Mouse (Mus musculus): ENCODE measurements at regions not wholly inside any gene's neighbourhood (a gene's known extent, or its start where the extent isn't known, plus 50 kb on each side); places are given as distances from the start of the nearest gene placed in this dataset.

DNA sequence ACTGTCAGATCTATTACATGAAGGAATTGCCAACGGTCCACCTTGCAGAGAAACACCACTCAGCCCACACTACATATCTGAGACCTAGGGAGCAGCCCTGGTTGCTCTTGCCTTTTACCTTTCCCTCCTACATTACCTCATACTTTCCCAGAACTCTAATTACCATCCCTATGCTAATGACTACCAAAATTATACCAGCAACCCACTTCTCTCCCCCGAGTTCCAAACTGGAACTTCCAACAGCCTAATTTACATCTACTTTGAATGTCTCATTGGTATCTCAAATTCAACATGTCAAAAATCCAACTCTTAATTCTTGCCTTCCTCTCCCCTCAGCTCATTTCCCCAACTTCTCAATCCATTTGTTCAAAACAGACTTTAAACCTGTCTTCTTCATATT lies 124.9 kb upstream of the C030005K15Rik start:
- no peak for DNase-seq
- Histone ChIP-seq H3K4me1 (replicated peaks; ENCODE audit: control insufficient read depth, insufficient read depth, low read length) (no peaks in the 10 kb centered on the region), H3K4me3 (ENCODE audit: control insufficient read depth, insufficient read depth, low read length) (no peak overlapping the region), H3K36me3 (ENCODE audit: control insufficient read depth, insufficient read depth, low read length) (no peaks in the 10 kb centered on the region), H3K27me3 (ENCODE audit: control insufficient read depth, insufficient read depth, low read length) (no peaks in the 10 kb centered on the region), H3K27ac (ENCODE audit: control insufficient read depth, insufficient read depth, low read length) (no peak overlapping the region)
- 83% methylated on average over 2 of the region's 2 CpGs for WGBS
- TF ChIP-seq CTCF (IDR thresholded peaks at IDR 0.05; ENCODE audit: borderline replicate concordance, control insufficient read depth, extremely low read depth, insufficient read depth, low read length, poor library complexity) (no peak), POLR2A (IDR thresholded peaks at IDR 0.05; ENCODE audit: control insufficient read depth, extremely low read depth, insufficient read depth, low read length, poor library complexity) (no peak)

DNA sequence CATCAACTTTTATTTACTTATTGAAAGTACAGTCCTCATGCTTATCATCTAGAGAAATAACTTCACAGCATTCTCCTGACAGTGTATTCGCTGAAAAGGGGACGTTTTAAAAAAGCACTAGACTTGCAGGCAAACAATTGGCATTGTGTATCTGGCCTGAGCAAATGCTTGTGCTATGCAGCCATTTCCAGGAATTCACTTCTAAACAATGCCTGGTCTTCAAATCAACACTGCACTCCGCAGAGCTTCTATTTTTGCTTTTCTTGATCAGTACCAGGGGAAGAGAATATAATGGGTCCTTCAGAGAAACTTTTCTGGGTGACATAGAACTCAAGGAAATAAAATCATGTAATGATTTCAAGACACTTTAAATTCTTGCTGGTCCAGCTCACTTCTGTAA lies 150.5 kb upstream of the C030005K15Rik start:
- TF ChIP-seq CTCF (IDR thresholded peaks at IDR 0.05; ENCODE audit: borderline replicate concordance, control insufficient read depth, extremely low read depth, insufficient read depth, low read length, poor library complexity) (no peak), POLR2A (IDR thresholded peaks at IDR 0.05; ENCODE audit: control insufficient read depth, extremely low read depth, insufficient read depth, low read length, poor library complexity) (no peak)
- DNase-seq = no peak
- no peaks in the 10 kb centered on the region for H3K27me3 ChIP-seq (ENCODE audit: control insufficient read depth, insufficient read depth, low read length)
- no peaks in the 10 kb centered on the region for H3K4me1 ChIP-seq (replicated peaks; ENCODE audit: control insufficient read depth, insufficient read depth, low read length)
- WGBS = 34% methylated on average over 3 of the region's 3 CpGs
- no peaks in the 10 kb centered on the region for H3K36me3 ChIP-seq (ENCODE audit: control insufficient read depth, insufficient read depth, low read length)
- no peak overlapping the region for H3K4me3 ChIP-seq (ENCODE audit: control insufficient read depth, insufficient read depth, low read length)
- no peak overlapping the region for H3K27ac ChIP-seq (ENCODE audit: control insufficient read depth, insufficient read depth, low read length)

DNA sequence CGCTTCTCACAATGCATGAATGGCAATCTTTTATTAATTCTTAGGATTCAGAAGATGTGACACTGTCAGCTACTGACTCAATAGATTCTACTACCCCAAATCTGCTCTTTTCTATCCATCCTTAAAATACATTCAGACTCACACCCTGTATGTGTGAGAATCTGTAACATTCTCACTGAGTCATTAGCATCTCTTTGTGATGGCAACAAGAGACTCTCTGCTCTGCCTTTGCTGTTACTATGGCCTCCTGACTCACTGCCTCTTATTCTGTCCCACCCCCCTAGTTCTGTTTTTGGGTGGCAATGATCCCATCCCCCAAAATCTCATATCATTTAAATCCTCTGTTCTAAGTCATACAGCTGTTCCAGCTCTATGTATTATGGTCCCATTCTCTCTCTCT lies 159.5 kb upstream of the C030005K15Rik start:
- no peaks in the 10 kb centered on the region for H3K27me3 ChIP-seq (ENCODE audit: control insufficient read depth, insufficient read depth, low read length)
- H3K4me1 ChIP-seq (replicated peaks; ENCODE audit: control insufficient read depth, insufficient read depth, low read length) = no peaks in the 10 kb centered on the region
- 97% methylated on average over 1 of the region's 1 CpGs for WGBS
- no peaks in the 10 kb centered on the region for H3K36me3 ChIP-seq (ENCODE audit: control insufficient read depth, insufficient read depth, low read length)
- H3K4me3 ChIP-seq (ENCODE audit: control insufficient read depth, insufficient read depth, low read length) = no peak overlapping the region
- no peak for TF ChIP-seq CTCF (IDR thresholded peaks at IDR 0.05; ENCODE audit: borderline replicate concordance, control insufficient read depth, extremely low read depth, insufficient read depth, low read length, poor library complexity)
- TF ChIP-seq POLR2A (IDR thresholded peaks at IDR 0.05; ENCODE audit: control insufficient read depth, extremely low read depth, insufficient read depth, low read length, poor library complexity) = no peak
- H3K27ac ChIP-seq (ENCODE audit: control insufficient read depth, insufficient read depth, low read length) = no peak overlapping the region
- no peak for DNase-seq

DNA sequence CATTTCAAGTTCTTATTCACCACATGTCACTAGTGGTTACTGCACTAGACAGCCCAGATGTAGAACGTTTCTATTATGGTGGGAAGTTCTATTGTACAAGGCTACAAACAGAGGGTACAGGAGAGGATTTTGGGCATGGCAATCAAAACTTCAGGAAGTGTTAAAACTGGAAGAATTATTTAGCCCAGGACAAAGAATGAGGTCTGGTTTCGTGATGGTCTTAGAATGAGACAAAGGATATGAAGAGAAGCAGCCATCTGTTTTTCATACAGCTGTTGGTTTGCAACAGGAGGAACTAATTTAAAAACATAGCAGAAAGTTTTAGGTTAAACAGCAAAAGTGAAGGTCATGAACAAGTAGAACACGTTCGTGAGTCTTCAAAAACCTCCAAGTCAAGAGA lies 179.2 kb upstream of the C030005K15Rik start:
- Histone ChIP-seq H3K36me3 (ENCODE audit: control insufficient read depth, insufficient read depth, low read length) (no peaks in the 10 kb centered on the region), H3K27ac (ENCODE audit: control insufficient read depth, insufficient read depth, low read length) (no peak overlapping the region), H3K27me3 (ENCODE audit: control insufficient read depth, insufficient read depth, low read length) (no peaks in the 10 kb centered on the region), H3K4me3 (ENCODE audit: control insufficient read depth, insufficient read depth, low read length) (no peak overlapping the region), H3K4me1 (replicated peaks; ENCODE audit: control insufficient read depth, insufficient read depth, low read length) (no peaks in the 10 kb centered on the region)
- 81% methylated on average over 4 of the region's 4 CpGs for WGBS
- no peak for DNase-seq
- TF ChIP-seq POLR2A (IDR thresholded peaks at IDR 0.05; ENCODE audit: control insufficient read depth, extremely low read depth, insufficient read depth, low read length, poor library complexity) (no peak), CTCF (IDR thresholded peaks at IDR 0.05; ENCODE audit: borderline replicate concordance, control insufficient read depth, extremely low read depth, insufficient read depth, low read length, poor library complexity) (no peak)

DNA sequence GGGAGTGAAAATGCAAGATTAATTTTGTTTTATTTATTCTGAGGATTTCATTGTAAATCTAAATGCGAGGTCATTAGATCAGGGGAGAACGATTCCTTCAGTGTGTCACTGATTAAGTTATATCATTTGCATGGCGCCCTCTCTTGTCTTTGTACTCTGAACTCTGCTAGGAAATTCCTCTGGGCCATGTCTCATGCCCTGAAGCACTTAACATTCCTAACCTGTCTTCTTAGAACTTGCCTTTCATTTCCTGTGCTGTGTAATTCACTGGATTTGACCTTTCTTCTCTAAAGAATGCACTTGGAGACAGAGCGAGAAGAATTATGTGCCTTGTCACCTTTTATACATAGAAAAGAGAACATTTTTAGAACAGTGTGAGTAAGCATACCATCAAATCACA lies 199.0 kb upstream of the C030005K15Rik start:
- Histone ChIP-seq H3K27me3 (ENCODE audit: control insufficient read depth, insufficient read depth, low read length) (no peaks in the 10 kb centered on the region), H3K4me1 (replicated peaks; ENCODE audit: control insufficient read depth, insufficient read depth, low read length) (no peaks in the 10 kb centered on the region), H3K36me3 (ENCODE audit: control insufficient read depth, insufficient read depth, low read length) (no peaks in the 10 kb centered on the region), H3K27ac (ENCODE audit: control insufficient read depth, insufficient read depth, low read length) (no peak overlapping the region), H3K4me3 (ENCODE audit: control insufficient read depth, insufficient read depth, low read length) (no peak overlapping the region)
- WGBS = 84% methylated on average over 4 of the region's 4 CpGs
- no peak for DNase-seq
- TF ChIP-seq CTCF (IDR thresholded peaks at IDR 0.05; ENCODE audit: borderline replicate concordance, control insufficient read depth, extremely low read depth, insufficient read depth, low read length, poor library complexity) (no peak), POLR2A (IDR thresholded peaks at IDR 0.05; ENCODE audit: control insufficient read depth, extremely low read depth, insufficient read depth, low read length, poor library complexity) (no peak)

DNA sequence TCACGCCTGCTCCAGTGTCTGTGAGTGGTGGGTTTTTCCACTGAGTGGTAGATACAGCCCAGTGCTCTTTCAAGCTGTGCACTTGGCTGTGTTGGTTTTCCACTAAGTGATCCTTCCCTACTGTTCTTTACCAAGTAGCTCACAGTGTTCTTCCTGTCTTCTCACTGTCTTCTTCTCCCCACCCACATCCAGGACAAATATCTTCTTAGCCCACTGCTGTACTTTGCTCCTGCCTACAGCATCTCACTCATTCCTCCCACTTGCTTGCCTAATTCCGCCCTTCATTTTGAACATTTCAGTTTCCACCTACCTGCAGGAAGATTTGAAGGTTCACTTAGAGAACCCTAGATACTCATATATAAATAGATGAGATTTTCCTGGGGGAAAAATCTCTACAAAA lies 213.8 kb upstream of the C030005K15Rik start:
- Histone ChIP-seq H3K27ac (ENCODE audit: control insufficient read depth, insufficient read depth, low read length) (no peak overlapping the region), H3K36me3 (ENCODE audit: control insufficient read depth, insufficient read depth, low read length) (no peaks in the 10 kb centered on the region), H3K27me3 (ENCODE audit: control insufficient read depth, insufficient read depth, low read length) (no peaks in the 10 kb centered on the region), H3K4me3 (ENCODE audit: control insufficient read depth, insufficient read depth, low read length) (no peak overlapping the region), H3K4me1 (replicated peaks; ENCODE audit: control insufficient read depth, insufficient read depth, low read length) (no peaks in the 10 kb centered on the region)
- TF ChIP-seq POLR2A (IDR thresholded peaks at IDR 0.05; ENCODE audit: control insufficient read depth, extremely low read depth, insufficient read depth, low read length, poor library complexity) = no peak
- TF ChIP-seq CTCF (IDR thresholded peaks at IDR 0.05; ENCODE audit: borderline replicate concordance, control insufficient read depth, extremely low read depth, insufficient read depth, low read length, poor library complexity) = no peak
- DNase-seq = no peak
- 92% methylated on average over 2 of the region's 2 CpGs for WGBS

DNA sequence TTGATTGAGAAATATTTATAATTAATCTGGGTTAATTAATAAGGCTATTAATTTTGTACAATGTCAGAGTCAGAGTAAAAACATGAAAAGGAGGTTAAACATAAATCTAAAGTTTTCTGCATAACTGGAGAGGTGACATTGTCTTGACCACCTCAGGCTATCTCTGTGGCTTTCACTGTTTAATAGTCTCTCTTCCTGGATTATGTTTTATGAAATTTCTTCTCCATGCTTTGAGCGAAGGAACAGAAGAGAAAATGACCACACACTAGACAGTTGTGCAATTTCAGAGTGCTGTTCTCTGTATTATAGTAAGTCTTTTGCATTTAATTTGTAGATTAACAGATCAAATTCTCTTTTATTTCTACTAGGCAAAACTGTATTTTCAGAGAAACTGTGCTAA lies 239.3 kb upstream of the C030005K15Rik start:
- TF ChIP-seq CTCF (IDR thresholded peaks at IDR 0.05; ENCODE audit: borderline replicate concordance, control insufficient read depth, extremely low read depth, insufficient read depth, low read length, poor library complexity) = no peak
- no peak for TF ChIP-seq POLR2A (IDR thresholded peaks at IDR 0.05; ENCODE audit: control insufficient read depth, extremely low read depth, insufficient read depth, low read length, poor library complexity)
- no peaks in the 10 kb centered on the region for H3K36me3 ChIP-seq (ENCODE audit: control insufficient read depth, insufficient read depth, low read length)
- no peaks in the 10 kb centered on the region for H3K27me3 ChIP-seq (ENCODE audit: control insufficient read depth, insufficient read depth, low read length)
- no peak for DNase-seq
- WGBS = 81% methylated on average over 1 of the region's 1 CpGs
- H3K4me3 ChIP-seq (ENCODE audit: control insufficient read depth, insufficient read depth, low read length) = no peak overlapping the region
- H3K27ac ChIP-seq (ENCODE audit: control insufficient read depth, insufficient read depth, low read length) = no peak overlapping the region
- H3K4me1 ChIP-seq (replicated peaks; ENCODE audit: control insufficient read depth, insufficient read depth, low read length) = no peaks in the 10 kb centered on the region
